Mouse (Mus musculus) G1E (cell line): ENCODE data around the gene Gsg1l2.

ENCODE experiments used
- CTCF ChIP-seq: IDR thresholded peaks from 2 replicates; pipeline ENCODE4 v1.5.1; 2012; ENCODE audit warnings: low read depth, low read length, inconsistent platforms, mixed read lengths
- GATA2 ChIP-seq: IDR thresholded peaks from 2 replicates; pipeline ENCODE4 v1.6.1; 2012; ENCODE audit warnings: low read depth, low read length, inconsistent platforms, borderline replicate concordance

- no peak for TF ChIP-seq CTCF
- no peak for TF ChIP-seq GATA2
These were observed 2.7 kb upstream of the Gsg1l2 start for GRCm38 (mm10) chr11:67771691-67772090.
